Comparison of ENCODE assay signal across 29 mouse cellular contexts in genomic region chr6:144116646-144117045, GRCm38 (mm10).
DNase-seq lines count a peak whose midpoint lies in the region; ATAC-seq and TF ChIP-seq lines count a peak whose summit lies in the region.
"Had no signal": no experiment of that assay in that cellular context is flagged by ENCODE, and none has a peak within 500 bp of the region (broad histone marks: within the 10 kb centered on the region; RNA-seq: fewer than 3 reads in every experiment).

No protein-coding gene starts in this region.

- 0 out of 2 replicates have a peak overlapping the region, but pooled peaks have one; percentile 11 for H3K27ac ChIP-seq in heart, postnatal 0 days (ENCODE audit: low read depth)
- H3K27ac ChIP-seq in lung, postnatal 0 days (ENCODE audit: low read length), result no peak overlapping the region
- H3K27ac ChIP-seq: embryonic facial prominence, embryonic 10.5 days; embryonic facial prominence, embryonic 13.5 days; forebrain, embryonic 12.5 days; heart, embryonic 13.5 days; hindbrain, embryonic 14.5 days; hindbrain, postnatal 0 days had no signal

- H3K9ac ChIP-seq in heart, postnatal 0 days (replicated peaks; ENCODE audit: low read depth, low read length), result no peak overlapping the region
- no peak overlapping the region for H3K9ac ChIP-seq in lung, postnatal 0 days (replicated peaks; ENCODE audit: low read depth)
- H3K9ac ChIP-seq: embryonic facial prominence, embryonic 13.5 days; forebrain, embryonic 12.5 days; heart, embryonic 13.5 days; hindbrain, embryonic 14.5 days had no signal

- no peak for TF ChIP-seq EP300 in heart, postnatal 0 days (IDR thresholded peaks at IDR 0.05; ENCODE audit: low read depth)
- no peak for TF ChIP-seq EP300 in lung, postnatal 0 days (IDR thresholded peaks at IDR 0.05)

- no peak for DNase-seq in frontal cortex, postnatal 14 days (ENCODE audit: low spot score in 2 of 2)
- no peak for DNase-seq in heart, postnatal 0 days (ENCODE audit: low spot score)
- no peak for DNase-seq in heart, adult 8-10 months (ENCODE audit: low spot score)
- DNase-seq in lung, postnatal 0 days (ENCODE audit: low spot score), result peak; percentile 36
- no peak for DNase-seq in lung, adult 18-20 months
- DNase-seq in gastrocnemius, postnatal 14 days, result no peak
- DNase-seq: adrenal gland, postnatal 25 days; cerebellum, adult 11-12 months; cerebellum, adult 8-10 months; cerebellum, postnatal 10 days; cerebellum, postnatal 36 days; embryo, embryonic 11 days; gastrocnemius, postnatal 36 days; heart, postnatal 4 days; kidney, adult 18-20 months had no signal

- H3K9me3 ChIP-seq in heart, postnatal 0 days (replicated peaks; ENCODE audit: control insufficient read depth, low read length), result no peaks in the 10 kb centered on the region
- no peaks in the 10 kb centered on the region for H3K9me3 ChIP-seq in lung, postnatal 0 days (ENCODE audit: low read length)
- H3K9me3 ChIP-seq: embryonic facial prominence, embryonic 10.5 days; embryonic facial prominence, embryonic 13.5 days; forebrain, embryonic 12.5 days; heart, embryonic 13.5 days had no signal

- no peak overlapping the region for H3K4me2 ChIP-seq in heart, postnatal 0 days (ENCODE audit: low read depth, low read length)
- H3K4me2 ChIP-seq in lung, postnatal 0 days (replicated peaks; ENCODE audit: low read depth, low read length), result no peak overlapping the region
- H3K4me2 ChIP-seq: embryonic facial prominence, embryonic 13.5 days; forebrain, embryonic 12.5 days; heart, embryonic 13.5 days; hindbrain, embryonic 14.5 days had no signal

- intact Hi-C loops in gastrocnemius, postnatal 14 days (cut with DNase I; ENCODE audit: low total_unique reads), result no loop called here

- H3K4me3 ChIP-seq in heart, postnatal 0 days (ENCODE audit: low read depth, low read length), result no peak overlapping the region
- H3K4me3 ChIP-seq in lung, postnatal 0 days (ENCODE audit: low read depth, low read length), result no peak overlapping the region
- H3K4me3 ChIP-seq: embryonic facial prominence, embryonic 10.5 days; embryonic facial prominence, embryonic 13.5 days; erythroblast, embryonic 14.5 days; forebrain, embryonic 12.5 days; heart, embryonic 13.5 days had no signal

- no peak for TF ChIP-seq CTCF in heart, postnatal 0 days (IDR thresholded peaks at IDR 0.05; ENCODE audit: low read depth)
- no peak for TF ChIP-seq CTCF in lung, postnatal 0 days (IDR thresholded peaks at IDR 0.05)

- H3K36me3 ChIP-seq in heart, postnatal 0 days (replicated peaks; ENCODE audit: control insufficient read depth, insufficient read depth, low read length), result no peaks in the 10 kb centered on the region
- H3K36me3 ChIP-seq in lung, postnatal 0 days (ENCODE audit: insufficient read depth, low read length), result no peaks in the 10 kb centered on the region
- H3K36me3 ChIP-seq: embryonic facial prominence, embryonic 13.5 days; heart, embryonic 13.5 days had no signal

- 43% methylated on average over 6 of the region's 6 CpGs for WGBS in heart, postnatal 0 days
- 54% methylated on average over 6 of the region's 6 CpGs for WGBS in lung, postnatal 0 days

- H3K27me3 ChIP-seq in heart, postnatal 0 days (ENCODE audit: control insufficient read depth, insufficient read depth, low read length), result no peaks in the 10 kb centered on the region
- H3K27me3 ChIP-seq in lung, postnatal 0 days (replicated peaks; ENCODE audit: insufficient read depth, low read length), result no peaks in the 10 kb centered on the region
- H3K27me3 ChIP-seq: embryonic facial prominence, embryonic 13.5 days; forebrain, embryonic 12.5 days; heart, embryonic 13.5 days had no signal

- H3K4me1 ChIP-seq in heart, postnatal 0 days (ENCODE audit: control insufficient read depth, insufficient read depth), result no peaks in the 10 kb centered on the region
- H3K4me1 ChIP-seq in lung, postnatal 0 days (ENCODE audit: insufficient read depth, low read depth, low read length), result no peaks in the 10 kb centered on the region

- ATAC-seq in frontal cortex, adult (ENCODE audit: low TSS enrichment), result peak; percentile 47; the same call in 1 of the 2 replicates
- ATAC-seq in heart, postnatal 0 days (ENCODE audit: insufficient read depth, low read depth), result no peak
- peak; percentile 32; the same call in 1 of the 2 replicates for ATAC-seq in lung, postnatal 0 days
- ATAC-seq in megakaryocyte-erythroid progenitor cell, adult 5-6 weeks (replicated peaks; ENCODE audit: low FRiP score, low TSS enrichment, poor library complexity, severe bottlenecking), result 0 out of 2 replicates have a peak, but pooled peaks have one; percentile 26
- ATAC-seq: activated CD4-positive, CD25-positive, alpha-beta regulatory T cell, adult 4 months; CD4-positive, CD25-positive, alpha-beta regulatory T cell, adult 4 months; forebrain, embryonic 16.5 days; hindbrain, postnatal 0 days; inflammation-experienced regulatory T-cells, adult 6 months; intestine, embryonic 16.5 days had no signal
